Mouse (Mus musculus) right cerebral cortex, postnatal 4 days (tissue): ENCODE results near the gene Cdh18.
"Not testable (repeated sequence)": the region's sequence is repeated elsewhere in the genome, so short reads cannot be mapped to it uniquely, and the experiment has no call there.

Source experiments
- DNase-seq: peaks from one replicate; pipeline ENCODE4 v3.0.0-alpha.2; 2022

The Cdh18 gene

DNA sequence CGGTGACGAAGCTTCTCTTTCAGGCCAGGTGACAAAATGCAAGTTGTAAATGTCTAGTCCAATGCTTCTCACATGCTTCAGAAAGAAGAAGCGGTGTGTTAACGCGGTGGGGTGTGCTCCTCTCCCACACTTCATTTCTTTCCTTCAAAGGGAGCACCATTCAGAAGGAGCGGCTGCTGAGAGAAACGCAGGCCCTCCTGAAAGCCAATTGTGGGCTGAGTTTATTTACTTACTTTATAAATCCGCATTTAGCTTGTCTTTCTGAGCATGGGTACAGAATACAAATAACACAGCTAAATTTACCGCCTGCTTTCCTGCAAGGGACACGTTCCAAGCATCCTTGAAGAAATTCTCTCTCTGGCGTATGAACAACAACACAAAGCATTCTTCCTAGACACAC, 420.6 kb downstream of the Cdh18 start:
- peak; percentile 13 for DNase-seq

DNA sequence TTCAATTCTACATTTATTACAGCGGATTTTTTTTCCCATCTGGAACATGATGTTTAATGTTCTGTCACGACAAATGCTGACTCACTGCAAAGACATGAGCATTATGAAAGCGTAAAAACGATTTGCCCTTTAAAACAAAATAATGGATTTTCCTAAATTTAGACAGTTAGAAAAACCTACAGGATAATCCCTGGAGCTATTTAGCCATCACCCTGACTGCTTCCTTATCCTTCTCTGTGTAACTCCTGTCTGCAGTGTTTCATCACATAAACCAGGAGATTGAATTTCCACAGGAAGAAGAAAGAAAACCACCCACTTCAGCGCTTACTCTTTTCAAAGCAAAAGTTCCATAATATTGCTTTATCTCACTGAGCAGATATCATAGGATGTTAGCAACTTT, 431.3 kb downstream of the Cdh18 start:
- no peak for DNase-seq

DNA sequence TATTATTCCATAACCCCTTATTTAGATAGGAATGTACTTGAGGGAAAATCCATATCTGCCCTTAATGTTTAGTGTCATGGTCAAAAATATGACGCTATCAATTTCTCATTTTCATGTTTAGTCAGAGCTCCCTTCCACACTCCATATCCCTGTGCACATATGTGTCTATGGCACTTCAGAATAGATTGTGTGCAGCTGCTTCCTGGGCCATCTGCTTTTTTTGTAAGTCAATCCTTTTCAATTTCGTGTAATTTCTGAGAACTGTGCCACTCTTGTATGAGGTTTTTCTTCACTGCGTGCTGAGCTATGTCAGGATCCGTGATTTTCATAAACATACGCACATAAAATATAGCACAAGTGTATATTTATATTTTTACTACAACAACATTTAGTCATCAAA, 435.8 kb downstream of the Cdh18 start:
- DNase-seq, result no peak

DNA sequence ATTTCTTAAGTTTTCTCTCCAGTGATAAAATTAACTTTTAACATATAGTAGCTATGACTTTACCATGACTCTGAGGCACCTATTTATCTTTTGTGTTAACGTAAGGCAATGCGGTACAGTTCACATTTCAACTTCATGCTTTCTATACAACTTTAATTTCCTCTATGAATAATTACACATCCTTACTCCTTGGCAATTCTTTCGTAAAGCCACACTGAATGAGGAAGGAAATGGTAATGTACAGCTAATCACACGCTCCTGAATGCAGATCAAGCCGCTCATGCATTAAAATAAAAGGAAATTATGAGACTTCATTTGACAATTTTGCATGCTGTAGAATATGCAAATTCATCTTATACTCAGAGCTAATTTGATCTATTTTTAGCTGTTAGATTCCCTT, 467.9 kb downstream of the Cdh18 start:
- DNase-seq, result no peak

DNA sequence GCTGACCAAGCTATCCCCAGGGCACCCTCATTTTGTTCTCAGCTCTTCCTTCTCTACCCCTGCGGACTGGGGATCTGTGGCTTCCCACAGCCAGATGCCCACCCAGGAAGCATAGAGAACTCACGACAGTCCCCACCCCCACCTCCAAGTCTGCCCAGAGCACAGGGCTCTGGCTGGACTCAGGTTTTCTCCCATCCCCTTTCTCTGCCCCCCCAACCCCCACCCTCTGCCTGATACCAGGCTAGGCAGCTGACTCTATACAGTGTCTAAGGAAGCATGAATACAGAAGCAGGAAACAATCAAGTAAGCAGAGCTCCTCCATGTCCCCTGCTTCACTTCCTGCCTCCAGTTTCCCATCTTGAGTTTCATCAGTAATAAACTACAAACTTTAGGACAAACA, 472.3 kb downstream of the Cdh18 start:
- DNase-seq, result no peak

DNA sequence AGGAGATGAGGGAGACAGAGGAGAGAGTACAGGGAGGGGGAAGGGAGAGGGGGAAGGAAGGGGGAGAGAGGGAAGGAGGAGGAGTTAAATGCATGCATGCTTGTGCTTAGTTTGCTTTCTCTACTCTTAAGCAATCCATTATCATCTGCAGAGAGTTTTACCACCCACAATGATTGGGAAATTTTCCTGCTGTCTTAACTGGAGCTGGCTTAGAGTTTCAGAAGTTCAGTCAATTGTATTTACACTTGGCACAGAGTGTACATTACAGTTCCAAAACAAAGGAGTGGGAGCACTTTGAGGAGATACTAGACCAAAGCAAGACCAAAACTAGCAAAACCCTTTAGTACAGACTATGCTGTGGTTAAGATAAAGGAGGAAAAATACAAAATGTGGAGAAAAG, 473.8 kb downstream of the Cdh18 start:
- no peak for DNase-seq

DNA sequence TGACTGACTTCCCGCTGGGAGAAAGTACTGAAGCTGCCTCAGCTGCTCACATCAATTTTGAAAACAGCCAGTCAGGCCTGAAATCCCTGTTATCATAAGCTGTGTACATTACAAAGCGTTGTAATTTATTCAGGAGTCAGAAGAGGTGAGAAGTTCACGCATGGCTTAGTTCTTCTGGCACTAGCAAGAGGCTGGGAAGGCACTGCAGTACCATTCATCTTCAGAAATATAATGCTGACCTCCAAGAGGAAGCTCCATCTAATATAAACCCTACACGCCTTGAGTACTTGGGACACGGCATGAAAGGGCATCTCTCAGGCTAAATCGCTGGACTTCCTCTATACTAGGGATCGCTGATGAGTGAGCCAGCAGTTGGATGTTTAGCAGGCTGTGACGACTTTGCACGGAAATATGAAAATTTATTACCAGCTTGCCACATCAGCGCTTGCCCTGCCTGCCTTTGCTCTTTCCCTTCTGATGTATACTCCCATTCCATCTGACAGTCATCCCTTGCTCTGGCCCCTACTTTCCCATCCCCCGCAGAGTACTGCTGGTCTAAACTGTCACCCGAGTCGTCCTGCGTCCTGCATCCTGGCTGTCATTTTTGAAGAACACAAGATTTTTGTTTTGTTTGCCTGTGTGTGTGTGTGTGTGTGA, 486.9 kb downstream of the Cdh18 start:
- DNase-seq, result peak; percentile 19

GRCm38 (mm10) chr15:23036208-23037065, 487.6 kb downstream of the Cdh18 start:
- DNase-seq, result peak; percentile 69

DNA sequence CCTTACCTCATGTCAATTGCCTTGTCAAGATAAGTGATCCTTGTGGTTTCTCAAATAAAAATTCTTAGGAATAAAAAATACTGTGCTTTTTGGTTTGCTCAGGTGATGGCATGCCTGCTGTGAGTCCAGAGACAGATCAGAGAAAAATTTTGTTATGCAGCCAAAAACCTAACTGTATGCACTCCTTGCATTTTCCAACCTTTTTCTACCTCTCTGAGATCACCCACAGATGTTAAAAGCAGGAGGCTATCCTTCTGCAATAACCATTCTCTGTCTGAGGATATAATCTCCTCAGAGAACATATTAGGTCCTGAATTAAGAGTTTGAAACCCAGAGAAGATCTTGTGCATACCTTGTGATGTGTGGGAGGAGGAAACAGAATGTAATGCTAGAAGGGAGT, 488.7 kb downstream of the Cdh18 start:
- no peak for DNase-seq

DNA sequence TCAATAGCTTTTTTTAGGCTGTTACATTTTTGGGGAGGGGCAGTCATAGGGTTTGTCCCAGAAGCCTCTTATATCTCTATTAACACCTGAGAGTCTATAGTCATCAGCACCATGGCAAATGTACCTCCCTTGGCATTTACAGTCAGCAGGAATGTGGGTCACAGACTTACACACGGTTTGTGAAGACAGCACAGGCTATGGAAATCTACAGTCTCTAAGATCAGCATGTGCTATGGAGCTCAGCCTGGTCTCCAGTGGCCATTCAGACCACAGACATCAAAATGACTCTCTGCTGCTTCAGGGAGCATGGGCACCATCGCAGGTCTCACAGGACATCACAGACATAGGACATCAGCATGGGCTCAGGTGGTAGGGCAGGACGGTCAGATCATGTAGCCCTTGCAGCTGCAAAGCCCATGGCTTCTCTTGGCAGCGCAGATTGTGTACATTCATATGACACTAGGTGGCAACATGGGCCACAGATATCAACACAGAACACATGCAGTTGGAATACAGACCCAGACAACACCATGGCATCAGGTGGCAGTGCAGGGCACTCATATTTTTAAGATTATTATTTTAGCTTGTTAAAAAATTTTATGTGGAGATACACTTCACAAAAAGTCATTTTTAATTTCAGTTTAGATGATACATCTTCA, 497.4 kb downstream of the Cdh18 start:
- DNase-seq, result no peak

DNA sequence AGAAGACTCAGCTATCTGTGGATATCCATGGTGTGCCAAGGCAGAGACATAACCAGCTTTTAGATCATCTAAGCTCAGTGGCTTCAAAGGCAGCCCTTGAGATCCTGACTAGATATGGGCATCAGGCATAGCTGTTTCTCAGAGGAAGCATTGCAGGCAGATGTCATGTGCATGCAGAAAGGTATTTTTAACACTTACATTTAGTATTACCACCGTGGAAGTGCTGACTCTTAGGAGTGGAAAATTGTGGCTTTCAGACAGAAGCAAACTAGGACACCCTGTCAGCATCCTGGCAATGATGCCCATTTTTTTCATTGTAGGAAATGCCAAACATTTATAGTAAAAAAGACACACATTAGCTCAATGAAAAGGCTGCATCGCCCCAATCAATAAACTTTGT, 503.2 kb downstream of the Cdh18 start:
- DNase-seq, result no peak

GRCm38 (mm10) chr15:23085326-23085725, 536.5 kb downstream of the Cdh18 start:
- not testable (repeated sequence) for DNase-seq

DNA sequence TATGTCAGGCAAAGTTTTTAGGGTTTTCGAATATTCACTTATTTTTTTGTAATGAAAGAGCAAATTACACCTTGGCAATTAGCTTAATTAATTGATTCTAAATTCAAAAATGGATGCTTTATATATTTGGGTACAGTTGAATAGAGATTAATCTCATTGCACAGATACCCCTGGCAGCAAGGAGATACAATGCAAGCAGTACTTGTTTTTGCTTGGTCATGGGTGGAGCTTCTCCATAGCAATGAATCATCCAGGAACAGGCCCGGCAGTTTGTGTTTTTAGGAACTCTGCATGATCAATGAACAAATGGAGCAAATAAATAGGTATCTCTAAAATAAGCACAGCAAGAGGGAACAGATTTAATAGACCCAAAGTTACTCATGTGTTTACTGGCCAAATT, 538.7 kb downstream of the Cdh18 start:
- no peak for DNase-seq

DNA sequence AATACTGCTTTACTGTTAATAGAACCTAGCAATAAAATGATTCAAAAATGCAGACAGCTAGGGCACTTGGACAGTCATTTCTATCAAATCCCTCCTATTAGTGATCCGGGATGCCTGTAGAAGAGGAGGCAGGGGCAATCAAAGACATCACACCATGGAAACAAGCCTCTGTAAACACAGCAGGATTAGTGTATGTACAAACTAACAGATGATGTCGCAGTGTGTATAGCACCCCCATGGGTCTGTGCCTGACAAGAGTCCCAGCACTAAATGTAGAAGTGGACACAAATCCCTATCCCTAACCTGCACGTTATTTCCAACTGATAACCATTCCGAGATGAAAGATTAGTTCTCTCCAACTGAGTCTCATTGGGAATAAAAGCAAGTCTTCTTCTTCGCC, 547.8 kb downstream of the Cdh18 start:
- no peak for DNase-seq

DNA sequence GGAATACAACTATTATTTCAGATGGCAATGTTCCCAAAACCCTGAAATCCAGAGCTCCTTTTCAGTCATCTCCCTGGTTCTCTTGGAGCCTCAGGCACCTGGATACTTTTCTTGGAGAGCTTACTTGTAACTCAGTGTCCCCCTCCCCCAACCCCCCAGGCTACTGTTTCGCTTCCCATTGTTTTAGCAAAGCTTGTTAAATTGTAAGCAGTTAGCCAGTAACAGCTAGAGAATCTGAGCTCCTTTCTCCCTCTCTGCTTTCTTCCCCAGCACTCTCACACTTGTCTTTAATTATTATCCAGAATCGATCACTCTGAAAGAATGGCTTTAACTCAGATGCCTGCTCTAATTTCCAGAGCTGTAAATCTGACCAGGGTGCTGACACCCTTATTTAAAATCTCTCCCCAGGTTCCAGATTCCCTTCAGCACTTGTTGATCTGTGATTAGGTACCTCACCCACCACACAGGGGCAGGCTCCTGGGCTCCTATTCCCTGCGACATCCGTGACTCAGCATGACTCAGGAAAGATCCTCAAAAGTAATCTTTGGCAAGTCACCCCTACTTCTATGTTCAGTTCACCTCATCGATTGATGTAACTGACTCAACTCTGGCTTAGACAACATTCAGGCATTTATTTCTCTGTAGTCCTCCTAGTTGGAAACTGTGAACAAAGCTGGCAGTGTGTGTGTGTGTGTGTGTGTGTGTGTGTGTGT, 556.0 kb downstream of the Cdh18 start:
- DNase-seq, result no peak

- DNase-seq, result no peak
These were observed 586.3 kb downstream of the Cdh18 start for GRCm38 (mm10) chr15:23134950-23135715.

GRCm38 (mm10) chr15:23136971-23137370, 588.1 kb downstream of the Cdh18 start:
- no peak for DNase-seq

DNA sequence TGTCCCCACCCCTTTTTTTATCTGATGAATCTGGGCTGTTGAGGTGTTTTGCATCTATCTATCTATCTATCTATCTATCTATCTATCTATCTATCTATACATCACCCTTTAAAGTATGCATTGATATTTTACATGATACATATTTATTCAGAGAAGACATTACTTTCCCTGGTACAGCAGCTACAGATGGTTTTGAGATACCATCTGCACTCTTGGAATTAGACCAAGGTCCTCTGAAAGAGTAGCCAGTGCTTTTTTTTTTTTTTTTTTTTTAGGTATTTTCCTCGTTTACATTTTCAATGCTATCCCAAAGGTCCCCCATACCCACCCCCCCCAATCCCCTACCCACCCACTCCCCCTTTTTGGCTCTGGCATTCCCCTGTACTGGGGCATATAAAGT, 594.1 kb downstream of the Cdh18 start:
- not testable (repeated sequence) for DNase-seq

GRCm38 (mm10) chr15:23155883-23156282, 607.1 kb downstream of the Cdh18 start:
- no peak for DNase-seq

GRCm38 (mm10) chr15:23164869-23165268, 616.0 kb downstream of the Cdh18 start:
- DNase-seq, result no peak

- no peak for DNase-seq
These were observed 625.8 kb downstream of the Cdh18 start for GRCm38 (mm10) chr15:23174623-23175022.

DNA sequence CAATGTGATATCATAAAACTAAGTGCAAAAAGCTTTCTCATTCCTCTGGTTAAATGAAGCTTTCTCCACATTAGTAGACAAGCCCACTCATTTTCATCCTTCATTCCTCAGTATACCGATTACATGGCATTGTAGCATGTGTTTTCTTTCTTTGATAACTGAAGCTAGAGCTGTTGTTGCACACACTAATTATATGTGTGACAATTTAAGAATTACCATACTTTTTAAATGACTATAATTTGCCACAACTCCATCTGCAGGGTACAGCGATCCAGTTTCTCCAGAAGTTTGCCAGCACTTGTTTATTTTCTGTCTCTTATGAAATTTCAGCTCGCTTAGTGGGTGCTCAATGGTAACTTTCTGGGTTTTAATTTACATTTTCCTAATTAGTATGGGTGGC, 663.2 kb downstream of the Cdh18 start:
- no peak for DNase-seq

DNA sequence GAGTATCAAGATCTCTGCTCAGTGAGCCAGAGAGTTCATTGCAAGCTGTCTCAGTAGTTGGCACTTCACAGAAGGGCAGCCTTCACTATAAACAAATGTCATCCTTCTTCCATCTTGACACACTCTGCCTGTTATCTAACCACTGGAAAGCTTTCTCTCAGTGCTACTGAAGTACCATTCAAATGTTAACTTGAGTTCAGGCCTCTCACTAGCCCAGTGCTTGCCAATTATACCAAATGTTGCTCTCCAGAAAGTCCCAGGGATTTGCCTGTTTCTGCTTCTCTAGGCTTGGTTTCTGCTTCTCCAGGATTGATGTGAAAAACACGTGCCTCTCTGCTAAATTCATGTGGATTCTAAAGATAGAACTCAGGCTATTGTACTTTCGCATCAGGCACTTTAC, 681.8 kb downstream of the Cdh18 start:
- no peak for DNase-seq
